Mouse (Mus musculus) lung, embryonic 15.5 days (tissue): ENCODE results near the gene Dazap1. TPM values are rescaled to one million over a fixed set of nuclear protein-coding genes. Genes with fewer than 3 reads are reported as not detected.
A peak's percentile ranks its signal among the peaks of the same experiment; 100 is the strongest.
"Not testable (repeated sequence)": the region's sequence is repeated elsewhere in the genome, so short reads cannot be mapped to it uniquely, and the experiment has no call there.

Source experiments
- ATAC-seq: fragments of 200-750 bp; cut with Nextera tagmentation; 2 replicates; pipeline ENCODE4 v1.8.0; 2017; ENCODE audit warnings: moderate number of reproducible peaks, borderline replicate concordance; ENCODE audit not compliant: low FRiP score, low TSS enrichment; ENCODE audit errors: extremely low read depth
- H3K27ac ChIP-seq: fragments of 300-500 bp; sonication (generic); 2 replicates; pipeline ENCODE4 v1.5.1; 2015; ENCODE audit warnings: moderate library complexity, mild to moderate bottlenecking, inconsistent platforms
- H3K27me3 ChIP-seq: fragments of 300-500 bp; sonication (generic); 2 replicates; pipeline ENCODE4 v1.6.1; 2015; ENCODE audit warnings: inconsistent platforms
- H3K36me3 ChIP-seq: fragments of 300-500 bp; sonication (generic); 2 replicates; pipeline ENCODE4 v1.6.1; 2015; ENCODE audit warnings: inconsistent platforms
- H3K4me1 ChIP-seq: fragments of 300-500 bp; sonication (generic); 2 replicates; pipeline ENCODE4 v1.6.1; 2015; ENCODE audit warnings: inconsistent platforms
- H3K4me2 ChIP-seq: fragments of 300-500 bp; sonication (generic); 2 replicates; pipeline ENCODE4 v1.6.1; 2015; ENCODE audit warnings: inconsistent platforms, mild to moderate bottlenecking, moderate library complexity
- H3K4me3 ChIP-seq: fragments of 300-500 bp; sonication (generic); 2 replicates; pipeline ENCODE4 v1.5.1; 2015; ENCODE audit warnings: mild to moderate bottlenecking, inconsistent platforms
- H3K9ac ChIP-seq: fragments of 300-500 bp; sonication (generic); 2 replicates; pipeline ENCODE4 v1.6.1; 2015; ENCODE audit warnings: inconsistent platforms
- H3K9me3 ChIP-seq: fragments of 300-500 bp; sonication (generic); 2 replicates; pipeline ENCODE4 v1.6.1; 2016; ENCODE audit warnings: inconsistent platforms
- WGBS: fragments of 180-500 bp; shearing (Covaris S2); methylation state at CpG from one replicate; pipeline ENCODE4 v1.1.7; 2015; 5-methylcytosine and 5-hydroxymethylcytosine counted together
- polyA plus RNA-seq: library from polyadenylated mRNA; unstranded; fragments of >200 nt; fragmentation: Nextera tagmentation; extraction: Ambion mirVana; gene quantifications from 2 replicates; pipeline ENCODE4 v1.2.1, GENCODE M21; 2015

Gene Dazap1
- polyA plus RNA-seq, 1 experiment from 2014 or later: 67.0 TPM

DNA sequence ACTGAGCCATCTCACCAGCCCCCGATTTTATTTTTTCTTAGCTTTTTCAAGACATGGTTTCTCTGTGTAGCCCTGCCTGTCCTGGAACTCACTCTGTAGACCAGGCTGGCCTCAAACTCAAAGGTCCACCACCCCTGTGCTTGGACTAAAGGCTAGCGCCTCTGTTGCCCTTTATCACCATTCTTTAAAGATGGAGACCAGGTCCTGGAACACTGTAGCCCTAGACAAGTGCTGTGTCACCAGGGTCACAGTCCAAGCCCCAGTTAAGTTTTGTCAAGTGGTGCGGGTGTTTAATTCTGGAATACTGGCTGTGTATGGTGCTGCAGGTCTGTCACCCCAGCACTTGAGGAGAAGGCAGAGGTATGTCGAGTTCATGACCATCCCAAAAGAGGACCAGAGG, 24.3 kb upstream of the Dazap1 start:
- H3K4me1 ChIP-seq: 0 out of 2 replicates have a peak, but pooled peaks cover 5% of the 10 kb centered on the region
- ATAC-seq: no peak
- H3K9ac ChIP-seq: no peak overlapping the region
- no peak overlapping the region for H3K27ac ChIP-seq
- H3K36me3 ChIP-seq: peaks cover 99% of the 10 kb centered on the region
- H3K9me3 ChIP-seq: no peaks in the 10 kb centered on the region
- no peak overlapping the region for H3K4me3 ChIP-seq
- no peaks in the 10 kb centered on the region for H3K27me3 ChIP-seq
- no peak overlapping the region for H3K4me2 ChIP-seq
- WGBS: 85% methylated on average over 4 of the region's 4 CpGs

DNA sequence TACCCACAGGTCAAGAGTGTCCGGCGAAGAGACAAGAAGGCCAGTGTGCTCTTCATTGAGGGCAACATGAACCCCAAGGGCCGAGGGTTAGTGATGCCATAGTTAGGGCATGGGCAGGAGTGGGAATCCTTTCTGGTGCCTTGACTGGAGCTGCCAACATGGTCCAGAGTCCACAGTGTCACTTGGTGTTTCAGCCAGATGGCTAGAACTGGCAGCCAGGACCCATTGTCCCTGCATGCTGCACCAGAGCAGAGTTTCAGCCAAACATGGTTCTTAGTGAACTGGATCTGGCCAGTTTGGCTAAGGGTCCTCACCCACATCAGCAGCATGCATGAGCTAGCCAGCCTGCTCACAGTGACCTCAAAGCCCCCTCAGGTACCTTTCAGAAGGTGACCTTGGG, 23.0 kb upstream of the Dazap1 start:
- Histone ChIP-seq H3K36me3 (peaks cover 99% of the 10 kb centered on the region), H3K4me1 (no peaks in the 10 kb centered on the region), H3K9me3 (no peaks in the 10 kb centered on the region), H3K9ac (no peak overlapping the region), H3K27ac (no peak overlapping the region), H3K27me3 (no peaks in the 10 kb centered on the region), H3K4me3 (no peak overlapping the region), H3K4me2 (no peak overlapping the region)
- no peak for ATAC-seq
- WGBS: 83% methylated on average over 3 of the region's 3 CpGs

DNA sequence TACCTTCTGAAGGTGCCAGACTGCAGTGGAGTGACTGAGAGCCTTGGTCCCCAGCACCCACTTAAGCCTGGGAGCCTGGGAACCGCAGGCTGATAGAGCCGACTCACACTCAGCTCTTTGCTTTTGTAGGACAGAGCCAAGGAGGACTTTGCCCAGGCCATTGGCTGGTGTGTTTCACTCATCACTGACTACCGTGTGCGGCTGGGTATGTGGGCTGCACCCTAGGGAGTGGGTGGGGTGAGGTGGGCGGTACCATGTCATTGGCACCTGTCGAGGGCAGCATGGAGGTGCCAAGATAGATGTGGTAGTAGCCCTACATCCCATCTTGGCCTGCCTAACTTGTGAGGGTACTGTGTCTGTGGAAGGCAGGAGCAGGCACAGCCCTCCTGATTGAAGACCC, 21.5 kb upstream of the Dazap1 start:
- no peaks in the 10 kb centered on the region for H3K27me3 ChIP-seq
- no peak overlapping the region for H3K9ac ChIP-seq
- no peak overlapping the region for H3K4me2 ChIP-seq
- H3K36me3 ChIP-seq: peaks cover 98% of the 10 kb centered on the region
- H3K9me3 ChIP-seq: no peaks in the 10 kb centered on the region
- no peaks in the 10 kb centered on the region for H3K4me1 ChIP-seq
- no peak for ATAC-seq
- no peak overlapping the region for H3K27ac ChIP-seq
- H3K4me3 ChIP-seq: no peak overlapping the region
- 89% methylated on average over 6 of the region's 6 CpGs for WGBS

DNA sequence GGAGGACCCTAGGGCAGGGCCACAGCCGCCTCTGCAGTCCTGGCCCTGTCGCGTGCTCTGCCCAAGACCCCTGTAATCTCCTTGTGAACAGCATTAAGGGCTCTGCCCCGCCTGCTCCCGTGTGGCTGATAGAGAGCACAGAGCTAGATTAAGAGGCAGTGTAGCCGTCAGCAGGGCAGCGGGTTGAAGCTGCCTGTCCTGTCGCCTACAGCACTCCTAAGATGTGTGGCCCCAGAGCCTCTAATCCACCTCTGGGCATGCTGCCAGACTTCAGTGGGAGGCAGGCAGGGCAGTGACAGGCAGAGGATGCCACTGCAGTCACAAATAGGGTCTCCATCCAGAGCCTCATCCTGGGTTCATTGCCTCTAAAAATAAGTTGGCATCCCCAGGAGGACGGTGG, 19.2 kb upstream of the Dazap1 start:
- Histone ChIP-seq H3K36me3 (peaks cover 75% of the 10 kb centered on the region), H3K27ac (no peak overlapping the region), H3K4me3 (no peak overlapping the region), H3K9me3 (no peaks in the 10 kb centered on the region), H3K4me1 (0 out of 2 replicates have a peak, but pooled peaks cover 5% of the 10 kb centered on the region), H3K9ac (no peak overlapping the region), H3K27me3 (no peaks in the 10 kb centered on the region), H3K4me2 (no peak overlapping the region)
- ATAC-seq: no peak
- 59% methylated on average over 9 of the region's 9 CpGs for WGBS

DNA sequence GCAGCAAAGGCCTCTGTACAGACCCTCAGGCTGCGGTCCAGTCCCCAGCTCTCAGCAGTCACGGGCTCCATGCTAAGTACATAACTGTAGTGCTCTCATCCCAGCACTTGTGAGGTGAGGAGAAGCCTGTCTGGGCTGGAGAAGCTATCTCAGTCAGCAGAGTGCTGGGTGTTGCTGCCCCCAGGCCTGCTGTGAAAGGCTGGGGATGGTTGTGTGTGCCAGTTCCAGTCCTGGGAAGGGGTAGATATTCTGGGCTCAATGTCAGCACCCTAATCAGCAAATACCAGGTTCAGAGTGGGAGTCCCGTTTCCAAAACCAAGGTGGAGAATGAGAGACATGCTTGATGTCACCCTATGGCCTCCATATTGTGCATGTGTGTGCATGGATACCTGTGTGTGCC, 18.7 kb upstream of the Dazap1 start:
- H3K4me2 ChIP-seq: no peak overlapping the region
- no peaks in the 10 kb centered on the region for H3K9me3 ChIP-seq
- WGBS: 69% methylated on average over 3 of the region's 3 CpGs
- no peak overlapping the region for H3K4me3 ChIP-seq
- H3K27me3 ChIP-seq: no peaks in the 10 kb centered on the region
- H3K27ac ChIP-seq: no peak overlapping the region
- H3K4me1 ChIP-seq: 0 out of 2 replicates have a peak, but pooled peaks cover 5% of the 10 kb centered on the region
- ATAC-seq: no peak
- peaks cover 70% of the 10 kb centered on the region for H3K36me3 ChIP-seq
- H3K9ac ChIP-seq: no peak overlapping the region

DNA sequence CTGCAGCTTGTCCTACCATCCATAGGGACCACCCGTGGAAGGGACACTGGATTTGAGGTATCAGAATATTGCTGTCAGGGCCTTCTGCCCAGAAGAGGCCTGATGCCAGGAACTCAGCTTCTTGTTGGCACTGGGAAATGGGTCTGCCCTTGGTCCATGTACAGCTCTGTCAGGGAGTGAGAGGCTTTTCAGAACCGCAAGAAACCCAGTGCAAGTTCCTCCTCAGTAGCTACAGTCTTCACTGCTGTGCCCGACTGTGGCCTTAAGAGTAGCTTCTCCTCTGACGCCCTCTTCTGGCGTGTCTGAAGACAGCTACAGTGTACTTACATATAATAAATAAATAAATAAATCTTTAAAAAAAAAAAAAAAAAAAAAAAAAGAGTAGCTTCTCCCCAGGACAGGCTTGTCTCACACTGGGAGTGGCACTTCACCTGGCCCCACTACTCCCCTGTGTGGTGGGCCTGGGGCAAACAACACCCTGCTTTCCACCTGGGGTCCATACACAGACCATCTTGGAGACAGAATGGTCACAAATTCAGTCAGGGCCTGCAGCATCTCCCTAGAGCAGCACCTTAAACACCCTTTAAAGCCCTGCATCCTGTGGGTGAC, 16.4 kb upstream of the Dazap1 start:
- Histone ChIP-seq H3K4me2 (no peak overlapping the region), H3K27me3 (no peaks in the 10 kb centered on the region), H3K4me3 (no peak overlapping the region), H3K9me3 (no peaks in the 10 kb centered on the region), H3K36me3 (peaks cover 49% of the 10 kb centered on the region), H3K9ac (no peak overlapping the region), H3K4me1 (peaks cover 13% of the 10 kb centered on the region), H3K27ac (no peak overlapping the region)
- no peak for ATAC-seq
- 27% methylated on average over 5 of the region's 5 CpGs for WGBS

DNA sequence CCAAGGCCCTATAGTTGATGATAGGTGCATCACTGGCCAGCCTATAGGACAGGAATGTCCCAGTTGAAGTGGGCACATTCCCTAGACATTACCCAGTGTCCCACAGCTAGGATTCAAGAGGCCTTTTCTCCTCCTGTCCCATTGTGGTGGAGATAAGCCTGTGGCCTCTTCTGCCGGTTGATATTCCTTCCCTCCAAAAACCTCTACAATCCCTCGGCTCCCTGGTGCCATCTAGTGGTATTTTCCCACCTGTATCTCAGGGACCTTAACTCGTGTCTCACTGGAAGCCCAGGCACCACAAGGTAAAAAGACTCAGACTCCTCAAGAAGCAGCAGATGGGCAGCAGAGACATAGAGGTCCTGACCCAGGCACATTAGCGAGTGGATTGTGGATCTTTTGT, 15.7 kb upstream of the Dazap1 start:
- peaks cover 42% of the 10 kb centered on the region for H3K36me3 ChIP-seq
- H3K4me2 ChIP-seq: no peak overlapping the region
- H3K9ac ChIP-seq: 0 out of 2 replicates have a peak overlapping the region, but pooled peaks have one; percentile 1
- peaks cover 20% of the 10 kb centered on the region for H3K4me1 ChIP-seq
- no peaks in the 10 kb centered on the region for H3K27me3 ChIP-seq
- no peak for ATAC-seq
- no peak overlapping the region for H3K4me3 ChIP-seq
- 4% methylated on average over 4 of the region's 4 CpGs for WGBS
- no peaks in the 10 kb centered on the region for H3K9me3 ChIP-seq
- 0 out of 2 replicates have a peak overlapping the region, but pooled peaks have one; percentile 11 for H3K27ac ChIP-seq

DNA sequence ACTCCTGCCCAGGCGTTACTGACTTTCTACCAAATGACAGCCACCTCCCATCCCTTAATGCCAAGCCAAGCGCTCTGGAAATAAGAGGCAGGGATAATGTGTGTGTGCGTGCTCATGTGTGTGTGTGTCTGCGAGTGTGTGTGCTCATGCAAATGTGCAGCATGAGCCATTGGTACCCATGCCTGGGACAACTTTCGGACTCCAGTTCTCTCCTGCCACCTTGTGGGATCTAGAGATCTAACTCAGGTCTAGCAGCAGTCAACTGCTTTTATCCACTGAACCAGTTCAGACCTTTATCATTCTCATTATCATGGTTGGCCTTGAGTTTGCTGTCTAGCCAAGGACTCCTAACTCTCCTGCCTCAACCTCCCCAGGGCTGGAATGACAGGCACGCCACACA, 13.4 kb upstream of the Dazap1 start:
- H3K4me2 ChIP-seq: no peak overlapping the region
- no peaks in the 10 kb centered on the region for H3K27me3 ChIP-seq
- no peak overlapping the region for H3K4me3 ChIP-seq
- no peak overlapping the region for H3K9ac ChIP-seq
- H3K36me3 ChIP-seq: peaks cover 24% of the 10 kb centered on the region
- no peaks in the 10 kb centered on the region for H3K9me3 ChIP-seq
- WGBS: 47% methylated on average over 6 of the region's 6 CpGs
- no peak for ATAC-seq
- H3K4me1 ChIP-seq: peaks cover 21% of the 10 kb centered on the region
- no peak overlapping the region for H3K27ac ChIP-seq

DNA sequence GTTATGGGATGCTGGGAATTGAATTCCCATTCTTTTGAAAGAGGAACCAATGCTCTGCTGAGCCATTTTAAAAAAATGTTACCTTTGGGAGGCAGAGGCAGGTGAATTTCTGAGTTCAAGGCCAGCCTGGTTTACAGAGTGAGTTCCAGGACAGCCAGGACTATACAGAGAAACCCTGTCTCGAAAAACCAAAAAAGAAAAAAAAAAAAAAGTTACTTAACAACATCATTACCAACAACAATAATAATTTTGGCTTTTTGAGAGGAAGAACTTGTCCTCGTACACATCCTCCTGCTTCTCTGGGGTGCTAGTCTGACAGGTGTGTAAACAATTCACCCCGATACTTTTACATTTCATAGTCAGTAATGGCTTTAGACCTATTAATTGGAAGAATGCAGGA, 12.8 kb upstream of the Dazap1 start:
- H3K9ac ChIP-seq, H3K27ac ChIP-seq, ATAC-seq, H3K9me3 ChIP-seq, H3K27me3 ChIP-seq: not testable (repeated sequence)
- Histone ChIP-seq H3K4me2 (peak overlapping the region; percentile 69), H3K36me3 (peaks cover 21% of the 10 kb centered on the region), H3K4me1 (peaks cover 21% of the 10 kb centered on the region), H3K4me3 (peak overlapping the region; percentile 69)
- WGBS: 29% methylated on average over 3 of the region's 3 CpGs

DNA sequence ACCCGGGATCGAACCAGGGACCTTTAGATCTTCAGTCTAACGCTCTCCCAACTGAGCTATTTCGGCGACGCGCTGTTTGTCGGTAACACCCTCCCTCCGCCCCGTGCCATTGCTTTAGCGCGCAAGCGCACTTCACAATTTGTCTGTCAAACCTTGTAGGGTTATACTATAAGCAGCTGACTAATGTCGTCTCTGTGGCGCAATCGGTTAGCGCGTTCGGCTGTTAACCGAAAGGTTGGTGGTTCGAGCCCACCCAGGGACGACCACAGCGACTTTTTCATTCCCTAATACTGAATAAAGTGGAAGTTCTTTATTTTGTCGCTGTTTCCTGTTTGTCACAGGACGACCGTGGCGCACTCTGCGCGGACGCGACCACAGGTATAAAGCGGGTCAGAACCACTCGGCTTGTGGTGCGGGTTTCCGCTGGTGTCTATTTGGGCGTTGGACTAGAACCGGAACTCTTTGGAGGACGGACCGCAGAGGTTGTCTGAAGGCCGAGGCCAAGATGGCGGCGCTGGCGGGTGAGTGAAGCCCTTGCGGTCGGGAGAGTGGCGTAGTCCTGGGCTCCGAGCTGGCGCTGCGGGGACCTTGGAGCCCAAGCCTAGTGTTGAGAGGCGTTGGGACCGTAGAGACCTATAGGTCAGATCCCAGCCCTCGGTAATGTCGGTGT, 12.2 kb upstream of the Dazap1 start, which contains the start of gene Ndufs7:
Gene Ndufs7 (plus strand): TSS at position 151 of the 670 bp plus-strand sequence.
- under 1% methylated on average over 53 of the region's 53 CpGs for WGBS
- Histone ChIP-seq H3K27me3 (no peaks in the 10 kb centered on the region), H3K4me3 (peak within 1 kb of the TSS; percentile 69), H3K9ac (peak within 1 kb of the TSS; percentile 79), H3K4me1 (peaks cover 21% of the 10 kb centered on the region), H3K4me2 (peak within 1 kb of the TSS; percentile 69), H3K9me3 (no peaks in the 10 kb centered on the region), H3K27ac (peak within 1 kb of the TSS; percentile 88), H3K36me3 (peaks cover 21% of the 10 kb centered on the region)
- ATAC-seq: peak; percentile 85

DNA sequence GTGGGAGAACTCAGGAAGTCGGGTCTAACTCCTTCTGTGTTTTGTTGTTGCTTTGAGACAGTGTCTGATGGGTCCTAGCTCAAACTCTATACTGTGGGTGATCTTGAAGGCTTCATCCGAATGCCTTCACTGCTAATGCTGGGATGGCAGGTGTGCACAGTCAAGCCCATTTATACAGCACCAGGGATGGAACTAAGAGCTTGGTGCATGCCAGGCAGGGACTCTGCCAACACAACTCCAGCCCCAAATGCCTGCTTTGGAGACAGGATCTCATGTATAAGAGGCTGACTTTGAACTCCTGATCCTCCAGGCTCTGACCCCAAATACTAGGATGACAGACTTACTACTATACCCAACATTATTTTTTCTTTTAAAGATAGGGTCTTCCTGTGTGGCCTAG, 11.2 kb upstream of the Dazap1 start:
- Histone ChIP-seq H3K27ac (peak overlapping the region; percentile 88; the same call in 1 of the 2 replicates), H3K4me1 (peaks cover 21% of the 10 kb centered on the region), H3K36me3 (peaks cover 24% of the 10 kb centered on the region), H3K9me3 (no peaks in the 10 kb centered on the region), H3K27me3 (no peaks in the 10 kb centered on the region), H3K4me3 (peak overlapping the region; percentile 69), H3K9ac (peak overlapping the region; percentile 79), H3K4me2 (peak overlapping the region; percentile 69)
- WGBS: 27% methylated on average over 2 of the region's 2 CpGs
- no peak for ATAC-seq

DNA sequence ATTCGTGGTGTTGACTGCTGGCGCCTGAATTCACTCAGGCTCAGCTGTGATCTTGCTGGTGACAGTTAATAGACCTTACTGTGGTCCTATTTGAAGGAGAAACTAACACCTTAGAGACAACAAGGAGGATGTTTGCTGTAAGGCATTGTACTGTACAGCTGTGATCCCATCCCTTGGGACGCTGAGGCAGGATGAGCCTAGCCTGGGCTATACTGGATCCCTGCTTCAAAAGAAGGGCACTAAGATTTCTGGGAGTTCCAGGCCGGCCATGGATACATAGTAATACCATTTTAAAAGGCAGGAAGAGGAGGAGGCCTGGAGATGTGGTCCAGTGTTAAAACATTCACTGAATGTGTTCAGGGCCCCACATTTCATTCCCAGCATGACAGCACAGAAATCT, 10.7 kb upstream of the Dazap1 start:
- Histone ChIP-seq H3K4me2 (peak overlapping the region; percentile 69), H3K4me1 (peaks cover 16% of the 10 kb centered on the region), H3K36me3 (peaks cover 28% of the 10 kb centered on the region), H3K9ac (no peak overlapping the region), H3K27ac (no peak overlapping the region), H3K27me3 (no peaks in the 10 kb centered on the region), H3K9me3 (no peaks in the 10 kb centered on the region), H3K4me3 (no peak overlapping the region)
- 84% methylated on average over 4 of the region's 4 CpGs for WGBS
- no peak for ATAC-seq
